Mouse (Mus musculus) liver, embryonic 16.5 days (tissue): ENCODE measurements around the gene Paqr6. TPM values are rescaled to one million over a fixed set of nuclear protein-coding genes. Genes with fewer than 3 reads are reported as not detected.

Experiments used
- ATAC-seq: fragments of 200-750 bp; cut with Nextera tagmentation; 2 replicates; pipeline ENCODE4 v1.8.0; 2017; ENCODE audit warnings: low read depth, mild to moderate bottlenecking, moderate number of reproducible peaks, moderate library complexity
- H3K27ac ChIP-seq: fragments of 300-500 bp; sonication (generic); 2 replicates; pipeline ENCODE4 v1.5.1; 2014; ENCODE audit warnings: mild to moderate bottlenecking, low read length
- H3K27me3 ChIP-seq: fragments of 300-500 bp; sonication (generic); 2 replicates; pipeline ENCODE4 v1.6.1; 2014; ENCODE audit warnings: low read depth, low read length, mixed read lengths; ENCODE audit not compliant: control insufficient read depth, insufficient read depth
- H3K36me3 ChIP-seq: fragments of 300-500 bp; sonication (generic); 2 replicates; pipeline ENCODE4 v1.6.1; 2014; ENCODE audit warnings: mild to moderate bottlenecking; ENCODE audit not compliant: control insufficient read depth, insufficient read depth
- H3K4me1 ChIP-seq: fragments of 300-500 bp; sonication (generic); 2 replicates; pipeline ENCODE4 v1.6.1; 2014; ENCODE audit warnings: low read depth, low read length, mixed read lengths; ENCODE audit not compliant: control insufficient read depth
- H3K4me2 ChIP-seq: fragments of 300-500 bp; sonication (generic); 2 replicates; pipeline ENCODE4 v1.6.1; 2014; ENCODE audit warnings: low read depth, low read length, mixed read lengths
- H3K4me3 ChIP-seq: fragments of 300-500 bp; sonication (generic); 2 replicates; pipeline ENCODE4 v1.5.1; 2014; ENCODE audit warnings: low read depth, mild to moderate bottlenecking, low read length
- H3K9ac ChIP-seq: fragments of 300-500 bp; sonication (generic); 2 replicates; pipeline ENCODE4 v1.6.1; 2014; ENCODE audit warnings: low read depth, low read length
- H3K9me3 ChIP-seq: fragments of 300-500 bp; sonication (generic); replicated peaks from 2 replicates; pipeline ENCODE4 v1.6.1; 2016; ENCODE audit warnings: low read length; ENCODE audit not compliant: control insufficient read depth
- WGBS: fragments of 180-500 bp; shearing (Covaris S2); extraction: QIAGEN DNeasy Blood & Tissue Kit; methylation state at CpG from one replicate; pipeline ENCODE4 v1.1.7; 2014; ENCODE audit not compliant: insufficient replicate concordance; 5-methylcytosine and 5-hydroxymethylcytosine counted together
- polyA plus RNA-seq: library from polyadenylated mRNA; unstranded; fragments of >200 nt; fragmentation: Nextera tagmentation; extraction: Ambion mirVana; gene quantifications from 2 replicates; pipeline ENCODE4 v1.2.1, GENCODE M21; 2015

Gene Paqr6
- polyA plus RNA-seq, 1 experiment from 2014 or later: 7.0 TPM

DNA sequence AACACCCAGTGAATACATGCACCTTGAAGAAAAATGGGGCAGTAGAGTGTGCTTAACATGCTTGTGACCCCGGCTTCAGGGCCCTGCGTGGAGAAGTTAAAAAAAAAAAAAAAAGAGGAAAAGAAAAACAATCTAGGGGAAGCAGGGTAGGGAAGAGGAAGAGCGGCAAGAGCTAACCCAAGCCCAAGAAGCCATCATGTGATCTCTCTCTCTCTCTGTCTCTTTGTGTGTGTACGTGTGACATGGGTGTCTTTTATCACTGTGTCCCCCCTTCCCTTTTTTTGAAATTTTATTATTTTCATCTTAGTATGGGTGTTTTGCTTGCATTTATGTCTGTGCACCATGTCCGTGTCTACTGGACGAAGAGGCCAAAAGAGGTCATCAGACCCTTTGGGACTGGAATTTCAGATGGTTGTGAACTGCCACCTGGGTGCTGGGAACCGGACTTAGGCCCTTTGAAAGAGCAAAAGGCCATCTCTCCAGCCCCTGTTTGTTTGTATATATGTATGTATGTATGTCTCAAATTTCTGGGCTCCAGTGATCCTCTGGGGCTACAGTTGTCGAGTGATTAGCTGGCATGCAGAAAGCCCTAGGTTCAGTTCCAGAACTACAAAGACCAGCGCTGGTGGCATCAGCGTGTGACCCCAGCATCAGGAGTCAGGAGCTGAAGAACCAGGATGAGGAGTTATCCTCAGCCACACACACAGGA, 39.3 kb downstream of the Paqr6 start:
- WGBS: 79% methylated on average over 10 of the region's 10 CpGs
- Histone ChIP-seq H3K4me1 (peaks cover 19% of the 10 kb centered on the region), H3K27ac (no peak overlapping the region), H3K27me3 (no peaks in the 10 kb centered on the region), H3K9ac (no peak overlapping the region), H3K9me3 (no peaks in the 10 kb centered on the region), H3K4me2 (no peak overlapping the region), H3K4me3 (no peak overlapping the region), H3K36me3 (peaks cover 5% of the 10 kb centered on the region)
- ATAC-seq: no peak

DNA sequence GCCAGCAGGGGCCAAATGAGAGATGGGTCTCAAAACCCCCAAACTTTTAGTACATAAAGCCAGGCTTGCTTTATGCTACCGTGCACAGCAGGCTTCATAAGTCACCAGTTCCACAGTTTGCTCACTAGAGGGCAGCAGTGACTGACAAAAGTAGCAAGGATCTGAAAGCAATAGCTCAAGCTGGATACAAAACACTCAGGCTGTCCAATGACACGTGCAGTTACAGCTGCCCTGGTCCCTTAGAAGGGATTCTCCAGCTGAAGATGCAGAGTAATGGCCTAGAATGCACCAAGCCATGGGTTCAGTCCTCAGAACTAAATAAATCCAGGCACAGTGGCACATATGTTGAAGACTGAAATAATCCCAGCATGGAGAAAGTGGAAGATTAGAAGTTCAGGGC, 42.7 kb downstream of the Paqr6 start:
- Histone ChIP-seq H3K4me2 (no peak overlapping the region), H3K4me3 (no peak overlapping the region), H3K27ac (no peak overlapping the region), H3K9ac (no peak overlapping the region), H3K27me3 (no peaks in the 10 kb centered on the region), H3K9me3 (no peaks in the 10 kb centered on the region), H3K4me1 (peaks cover 44% of the 10 kb centered on the region), H3K36me3 (peaks cover 5% of the 10 kb centered on the region)
- 2% methylated on average over 2 of the region's 2 CpGs for WGBS
- ATAC-seq: no peak

DNA sequence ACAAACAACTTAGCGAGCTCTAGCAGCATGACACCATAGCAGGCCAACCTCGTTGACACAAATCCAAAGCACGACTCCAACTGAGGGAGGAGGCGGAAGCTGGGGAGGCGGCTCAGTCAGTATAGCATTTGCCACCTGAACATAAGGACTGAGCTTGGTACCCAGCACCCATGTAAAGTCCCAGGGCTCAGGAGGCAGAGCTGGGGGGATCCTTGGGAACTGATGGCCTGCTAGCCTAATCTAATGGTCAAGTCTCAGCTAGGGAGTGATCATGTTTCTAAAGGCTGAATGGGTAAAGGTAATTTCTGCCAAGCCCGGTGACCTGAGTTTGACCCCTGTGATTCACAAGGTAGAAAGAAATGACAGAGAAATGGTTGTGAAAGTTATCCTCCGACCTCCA, 43.1 kb downstream of the Paqr6 start:
- WGBS: 58% methylated on average over 7 of the region's 7 CpGs
- no peak for ATAC-seq
- Histone ChIP-seq H3K27me3 (no peaks in the 10 kb centered on the region), H3K36me3 (peaks cover 10% of the 10 kb centered on the region), H3K4me3 (no peak overlapping the region), H3K27ac (no peak overlapping the region), H3K4me2 (no peak overlapping the region), H3K9me3 (no peaks in the 10 kb centered on the region), H3K4me1 (peaks cover 48% of the 10 kb centered on the region), H3K9ac (no peak overlapping the region)

DNA sequence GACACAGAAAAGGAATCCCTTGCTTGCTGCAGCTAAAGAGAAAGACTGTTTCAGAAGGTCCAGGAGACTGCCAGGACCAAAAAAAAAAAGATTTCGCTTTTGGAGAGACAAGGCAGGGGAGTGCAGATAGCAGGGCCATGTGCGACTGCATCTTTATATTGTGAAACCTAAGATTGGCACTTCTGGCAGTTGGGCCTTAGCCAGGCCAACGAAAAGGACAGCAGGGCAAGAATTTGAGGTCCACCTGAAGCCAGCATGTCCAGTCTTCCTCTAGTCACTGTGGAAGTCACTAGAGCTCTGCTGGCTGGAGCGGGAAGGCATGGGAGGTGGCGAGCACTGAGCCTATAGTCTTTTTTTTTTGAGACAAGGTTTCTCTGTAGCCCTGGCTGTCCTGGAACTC, 44.6 kb downstream of the Paqr6 start:
- peak overlapping the region; percentile 95 for H3K27ac ChIP-seq
- H3K36me3 ChIP-seq: peaks cover 9% of the 10 kb centered on the region
- no peak for ATAC-seq
- H3K4me1 ChIP-seq: peaks cover 51% of the 10 kb centered on the region
- H3K4me3 ChIP-seq: peak overlapping the region; percentile 87
- no peaks in the 10 kb centered on the region for H3K9me3 ChIP-seq
- H3K27me3 ChIP-seq: no peaks in the 10 kb centered on the region
- 31% methylated on average over 5 of the region's 5 CpGs for WGBS
- H3K9ac ChIP-seq: peak overlapping the region; percentile 90
- peak overlapping the region; percentile 75 for H3K4me2 ChIP-seq

DNA sequence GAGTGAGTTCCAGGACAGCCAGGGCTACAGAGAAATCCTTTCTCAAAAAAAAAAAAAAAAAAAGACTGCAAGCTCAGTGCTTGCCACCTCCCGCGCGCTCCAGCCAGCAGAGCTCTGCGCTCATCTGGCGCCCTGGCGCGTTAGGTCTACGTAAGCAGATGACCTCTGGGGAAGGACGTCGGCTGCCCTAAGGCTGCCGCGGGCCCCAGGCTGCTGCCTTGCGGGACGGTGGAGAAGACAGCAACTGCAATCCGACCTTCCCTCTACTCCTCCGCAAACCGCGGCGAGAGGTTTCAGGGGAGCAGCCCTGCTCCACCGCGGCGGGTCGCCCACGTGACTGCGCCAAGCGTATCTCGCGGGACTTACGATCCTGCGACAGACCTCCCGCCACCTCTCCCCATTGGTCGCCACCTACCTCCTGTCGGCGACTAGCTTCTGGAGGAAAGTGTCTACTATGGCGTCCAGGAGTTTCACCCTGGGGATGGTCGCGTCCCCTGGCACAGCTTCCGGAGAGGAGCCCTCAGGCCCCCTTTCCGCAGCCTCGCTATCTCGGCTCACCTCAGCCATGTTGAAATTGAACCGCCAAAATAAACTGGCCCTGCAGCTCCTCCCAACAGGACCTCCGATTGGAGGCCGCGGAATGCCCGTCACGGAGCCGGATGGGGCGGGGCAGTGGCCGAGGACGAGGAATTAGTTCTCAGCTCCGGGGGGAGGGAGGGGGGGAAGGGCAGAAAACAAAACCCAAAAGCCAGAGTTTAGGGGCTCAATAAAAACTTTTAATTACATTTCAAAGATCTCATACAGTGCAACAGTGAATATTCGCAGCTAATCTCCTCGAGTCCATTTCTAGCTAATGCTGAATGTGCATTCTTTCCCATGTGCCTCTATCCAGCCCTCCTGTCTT, 45.6 kb downstream of the Paqr6 start, which contains the start of gene Pmf1:
Pmf1 (minus strand) TSS at position 591 of the 904 bp plus-strand sequence.
- H3K27ac ChIP-seq: peak within 1 kb of the TSS; percentile 95
- peak; percentile 90 for ATAC-seq
- peaks cover 51% of the 10 kb centered on the region for H3K4me1 ChIP-seq
- H3K27me3 ChIP-seq: no peaks in the 10 kb centered on the region
- H3K4me2 ChIP-seq: peak within 1 kb of the TSS; percentile 75
- H3K36me3 ChIP-seq: peaks cover 8% of the 10 kb centered on the region; the same call in 1 of the 2 replicates
- peak within 1 kb of the TSS; percentile 87 for H3K4me3 ChIP-seq
- H3K9me3 ChIP-seq: no peaks in the 10 kb centered on the region
- WGBS: 0% methylated on average over 54 of the region's 54 CpGs
- H3K9ac ChIP-seq: peak within 1 kb of the TSS; percentile 90

DNA sequence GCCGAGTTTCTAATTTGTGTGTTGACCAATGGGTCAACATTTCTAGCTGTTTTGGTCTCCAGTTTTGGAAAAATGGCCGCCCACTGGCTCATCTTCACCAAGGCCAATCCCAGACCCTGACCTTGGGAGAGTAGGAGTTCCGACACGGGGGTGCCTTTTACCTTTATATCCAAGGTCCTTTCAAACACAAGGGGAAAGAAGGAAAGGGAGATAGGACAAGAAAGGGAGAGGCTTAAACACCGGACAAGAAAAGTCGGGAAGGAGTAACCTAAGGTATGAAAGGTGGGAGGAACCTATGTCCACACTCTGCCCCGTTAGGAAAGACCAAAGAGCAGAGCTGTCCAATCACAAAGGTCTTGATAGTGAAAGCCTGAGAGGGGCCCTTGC, 46.3 kb downstream of the Paqr6 start:
- ATAC-seq: no peak
- H3K27me3 ChIP-seq: no peaks in the 10 kb centered on the region
- WGBS: 25% methylated on average over 7 of the region's 7 CpGs
- H3K4me1 ChIP-seq: peaks cover 57% of the 10 kb centered on the region
- peaks cover 8% of the 10 kb centered on the region; the same call in 1 of the 2 replicates for H3K36me3 ChIP-seq
- H3K27ac ChIP-seq: peak overlapping the region; percentile 95
- peak overlapping the region; percentile 75 for H3K4me2 ChIP-seq
- H3K9ac ChIP-seq: peak overlapping the region; percentile 90
- peak overlapping the region; percentile 87 for H3K4me3 ChIP-seq
- H3K9me3 ChIP-seq: no peaks in the 10 kb centered on the region

DNA sequence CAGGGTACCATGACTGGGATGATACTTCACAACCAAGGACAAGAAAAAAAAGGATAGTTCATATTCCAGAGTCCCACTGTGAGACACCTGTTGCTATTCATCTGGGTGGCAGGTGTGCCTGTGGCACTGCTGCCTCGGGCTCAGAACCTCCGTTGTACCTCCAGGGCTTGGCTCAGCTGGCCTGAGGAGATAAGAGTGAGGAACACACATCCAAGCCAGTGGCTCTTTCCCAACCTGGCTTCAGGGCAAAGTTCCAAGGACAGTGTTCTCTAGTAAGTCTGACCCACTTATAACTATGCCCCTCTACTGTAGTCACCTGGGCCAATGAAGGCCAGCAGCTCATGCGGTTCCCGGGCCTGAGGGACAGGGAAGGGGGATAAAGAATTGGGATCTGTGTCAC, 47.3 kb downstream of the Paqr6 start:
- peaks cover 56% of the 10 kb centered on the region for H3K4me1 ChIP-seq
- peak overlapping the region; percentile 75 for H3K4me2 ChIP-seq
- ATAC-seq: peak; percentile 47
- 45% methylated on average over 4 of the region's 4 CpGs for WGBS
- H3K9me3 ChIP-seq: no peaks in the 10 kb centered on the region
- H3K36me3 ChIP-seq: peaks cover 8% of the 10 kb centered on the region; the same call in 1 of the 2 replicates
- peak overlapping the region; percentile 2; the same call in 1 of the 2 replicates for H3K4me3 ChIP-seq
- peak overlapping the region; percentile 95 for H3K27ac ChIP-seq
- H3K27me3 ChIP-seq: no peaks in the 10 kb centered on the region
- peak overlapping the region; percentile 19 for H3K9ac ChIP-seq

DNA sequence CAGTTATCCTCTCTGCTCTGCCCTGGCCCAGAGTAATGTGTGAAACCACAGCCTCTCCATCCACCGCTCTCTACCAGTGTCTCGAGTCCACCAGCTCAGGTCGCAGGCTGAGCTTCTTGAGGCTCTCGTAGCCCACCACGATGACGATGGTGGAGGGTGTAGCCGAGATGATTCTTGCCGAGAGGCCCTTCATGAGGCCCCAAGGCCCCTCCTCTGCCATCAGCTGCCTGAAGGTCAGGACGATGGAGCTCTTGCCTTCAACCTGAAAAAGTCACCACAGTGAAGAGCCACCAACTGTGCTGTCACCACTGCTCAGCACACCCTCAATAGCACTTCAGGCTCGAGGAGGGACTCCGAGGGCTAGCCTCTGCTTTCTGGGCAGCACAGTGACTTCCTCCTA, 48.3 kb downstream of the Paqr6 start:
- Histone ChIP-seq H3K4me2 (no peak overlapping the region), H3K27ac (peak overlapping the region; percentile 95), H3K36me3 (peaks cover 8% of the 10 kb centered on the region; the same call in 1 of the 2 replicates), H3K4me3 (no peak overlapping the region), H3K9ac (no peak overlapping the region; the same call in none of the 2 replicates), H3K4me1 (peaks cover 50% of the 10 kb centered on the region), H3K27me3 (no peaks in the 10 kb centered on the region), H3K9me3 (no peaks in the 10 kb centered on the region)
- 75% methylated on average over 11 of the region's 11 CpGs for WGBS
- ATAC-seq: no peak
